Mouse (Mus musculus) cerebellum, postnatal 14 days (tissue): Measurements from ENCODE around the gene Slc39a10.
"Not testable (repeated sequence)": the region's sequence is repeated elsewhere in the genome, so short reads cannot be mapped to it uniquely, and the experiment has no call there.

ENCODE experiments used
- DNase-seq, 2 experiments: peaks; one replicate each; pipeline ENCODE4 v3.0.0; 2021; ENCODE audit warnings: mixed read lengths in 2 of 2

Slc39a10 gene

DNA sequence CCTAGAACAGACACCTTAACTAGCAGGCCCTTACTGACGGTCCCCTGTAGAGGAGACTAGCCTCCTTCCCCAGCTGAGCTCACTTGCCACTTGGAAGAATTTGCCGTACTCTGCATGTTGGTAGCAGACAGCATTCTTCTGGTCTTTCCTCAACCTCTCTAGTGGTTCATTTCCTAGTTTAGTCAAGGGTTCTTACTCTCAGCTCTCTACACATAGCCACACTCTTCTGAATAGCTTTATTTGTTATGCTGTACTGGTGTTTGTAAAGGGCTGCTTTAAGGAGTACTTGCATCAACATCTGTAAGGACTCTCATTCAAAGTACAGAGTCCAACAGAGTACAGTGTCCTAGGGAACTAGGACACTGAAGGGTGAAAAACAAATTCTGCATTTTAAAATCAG is 29.2 kb downstream of the Slc39a10 start:
- DNase-seq: no peak

GRCm38 (mm10) chr1:46860082-46860481 is 32.6 kb downstream of the Slc39a10 start:
- no peak for DNase-seq

DNA sequence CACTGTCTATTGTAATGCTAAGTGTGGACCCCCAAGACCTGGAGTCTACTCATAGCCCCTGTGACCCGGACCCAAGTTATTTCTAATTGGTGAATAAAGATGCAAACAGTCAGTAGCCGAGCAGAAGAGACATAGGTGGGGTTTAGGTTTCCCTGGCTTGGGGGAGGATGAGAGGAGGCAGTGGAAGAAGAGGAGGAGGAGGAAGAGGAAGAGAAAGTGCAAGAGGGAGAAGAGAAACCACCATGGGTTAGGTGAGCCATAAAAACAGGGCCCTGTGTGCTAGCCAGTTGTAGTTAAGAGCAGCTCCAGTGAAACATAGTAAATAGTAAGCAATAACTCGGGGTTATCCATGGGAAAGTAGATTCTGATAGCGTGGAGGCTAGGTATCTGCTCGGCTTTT is 34.1 kb downstream of the Slc39a10 start:
- DNase-seq: no peak

DNA sequence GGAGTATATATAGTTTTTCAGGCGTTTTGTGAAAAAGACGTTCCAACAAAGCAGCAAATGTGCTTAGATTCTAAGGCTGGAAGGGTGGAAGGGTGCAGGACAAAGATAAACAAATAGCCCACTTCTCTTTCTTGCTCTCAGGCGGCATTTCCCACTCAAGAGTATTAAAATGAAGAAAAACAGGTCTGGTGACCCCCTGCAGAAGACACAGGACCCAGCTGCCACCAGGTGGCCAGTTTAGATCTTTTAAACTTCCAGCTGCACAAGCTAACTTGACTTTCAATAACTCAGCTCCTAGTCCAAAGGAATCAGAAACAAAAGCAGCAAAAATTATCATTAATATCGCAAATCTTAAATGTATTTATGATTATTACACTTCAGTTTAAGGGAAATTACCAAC is 36.2 kb downstream of the Slc39a10 start:
- DNase-seq: no peak

DNA sequence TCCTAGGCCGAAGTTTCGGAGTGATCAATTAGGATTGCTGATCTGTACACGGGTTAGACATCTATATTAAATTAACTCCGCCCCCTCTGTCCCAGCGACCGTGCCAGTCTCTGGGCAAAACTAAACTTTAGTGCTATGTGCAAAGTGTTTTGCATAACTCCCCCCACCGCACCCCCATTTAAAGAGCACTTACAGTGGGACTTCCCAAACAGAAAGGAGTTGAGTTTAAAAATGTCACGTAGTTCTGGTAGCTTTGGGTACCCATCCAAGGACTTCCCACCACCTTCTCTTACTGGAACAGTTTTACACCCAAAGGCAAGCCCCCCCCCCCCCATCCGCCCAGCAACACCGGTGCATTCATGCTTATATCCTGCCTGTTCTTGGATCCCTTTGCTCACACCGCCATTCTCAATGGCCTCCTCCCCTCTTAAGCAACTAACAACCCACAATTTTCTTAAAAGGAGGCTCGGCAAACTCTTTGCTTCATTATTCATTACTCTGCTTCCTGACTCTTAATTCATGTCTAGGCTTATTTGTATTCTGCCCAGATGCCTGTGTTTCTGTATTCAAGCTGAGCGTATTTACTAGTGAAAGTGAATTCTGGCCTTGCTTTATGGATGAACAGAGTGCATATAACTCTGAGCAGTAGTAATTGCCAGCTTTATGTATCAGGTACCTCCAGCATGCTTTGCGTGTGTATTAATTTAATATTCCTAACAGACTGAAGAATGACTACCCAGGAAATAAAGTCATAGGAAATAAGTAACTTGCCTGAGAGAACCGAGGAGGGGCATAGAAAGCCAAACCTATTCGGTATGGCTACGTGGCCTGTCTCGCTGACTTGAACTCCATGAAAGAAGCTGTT is 38.4 kb downstream of the Slc39a10 start:
- no peak for DNase-seq

DNA sequence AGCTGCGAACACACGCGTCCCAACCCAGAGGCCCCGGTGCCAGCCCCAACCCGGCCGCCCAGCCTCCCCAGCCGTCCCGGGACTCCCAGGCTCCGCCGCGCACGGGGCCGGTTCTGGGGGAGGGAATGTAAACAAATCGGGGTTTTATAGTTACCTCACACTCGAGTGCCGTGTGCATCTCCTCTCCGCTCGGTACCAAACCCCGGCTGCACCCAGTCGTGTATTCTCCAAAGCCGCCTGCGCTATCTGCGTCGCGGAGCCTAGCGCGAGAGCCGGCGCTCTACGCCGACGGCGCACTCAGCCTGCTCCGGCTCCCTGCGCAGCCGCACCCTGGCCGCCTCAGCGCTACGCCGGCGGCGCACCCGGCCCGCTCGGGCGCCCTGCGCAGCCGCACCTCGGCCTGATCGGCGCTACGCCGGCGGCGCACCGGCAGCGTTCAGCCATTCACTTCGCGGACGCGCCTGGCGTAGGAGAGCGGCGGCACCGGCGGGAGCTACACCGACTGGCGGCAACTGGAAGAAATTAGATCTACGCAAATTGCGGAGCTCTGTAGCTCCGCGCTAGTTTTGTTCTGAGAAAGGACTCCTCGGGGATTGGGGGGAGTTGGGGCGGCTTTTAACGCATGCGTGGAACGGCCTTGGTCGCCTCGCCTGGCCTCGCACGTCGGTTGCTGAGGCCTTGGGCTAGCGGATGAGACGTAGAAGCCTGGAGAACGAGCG is 39.2 kb downstream of the Slc39a10 start:
- DNase-seq: peak; percentile 98 to 99

DNA sequence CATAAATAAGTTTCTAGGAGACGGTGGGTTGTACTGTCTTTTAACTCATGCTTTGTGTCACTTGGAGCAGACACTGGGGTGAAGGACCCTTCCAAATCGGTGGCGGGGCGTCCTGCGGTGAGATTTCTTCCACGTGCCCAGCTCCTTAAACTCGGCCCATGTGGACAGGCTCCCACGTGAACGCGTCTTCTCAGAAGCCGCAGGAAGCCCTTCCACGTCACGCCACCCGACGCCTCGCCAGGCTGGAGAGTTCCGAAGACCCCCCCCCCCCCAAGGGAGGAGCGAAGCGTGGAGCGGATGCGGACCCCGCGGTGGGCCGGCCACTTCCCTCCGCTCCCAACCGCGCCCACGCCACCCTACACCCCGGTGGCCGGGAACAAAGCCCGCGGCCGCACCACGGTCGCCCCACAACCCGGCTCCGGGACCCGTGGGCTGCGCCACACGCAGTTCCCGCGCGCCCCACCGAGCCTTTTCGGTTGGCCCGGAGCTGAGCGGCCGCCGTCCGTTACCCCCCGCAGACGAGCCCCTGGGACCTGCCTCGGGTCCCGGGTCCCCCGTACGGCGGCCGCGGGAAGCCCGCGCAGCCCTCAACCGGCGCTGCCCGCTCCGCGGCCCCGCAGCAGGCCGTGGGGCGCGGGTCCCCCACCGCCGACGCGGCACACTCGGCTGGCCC is 39.9 kb downstream of the Slc39a10 start:
- peak; percentile 73 to 82 for DNase-seq

DNA sequence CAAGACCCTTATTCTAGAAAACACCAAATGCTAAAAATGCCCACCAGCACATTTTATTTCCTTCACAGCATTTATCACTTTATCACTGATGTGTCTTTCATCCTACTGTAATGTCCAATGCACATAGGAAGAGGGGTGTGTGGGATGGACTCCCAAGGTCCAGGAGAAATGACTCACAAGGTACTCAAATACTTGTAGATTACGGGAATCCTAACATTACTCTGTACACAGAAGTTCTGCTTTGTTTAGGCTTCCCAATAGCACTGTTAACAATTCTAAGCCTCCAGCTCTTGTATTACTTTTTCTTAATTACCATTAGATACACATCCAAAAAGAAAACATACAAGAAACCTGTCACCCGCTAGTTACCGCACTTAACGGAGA is 40.4 kb downstream of the Slc39a10 start:
- DNase-seq: peak in 1 of 2 experiments; percentile 5

DNA sequence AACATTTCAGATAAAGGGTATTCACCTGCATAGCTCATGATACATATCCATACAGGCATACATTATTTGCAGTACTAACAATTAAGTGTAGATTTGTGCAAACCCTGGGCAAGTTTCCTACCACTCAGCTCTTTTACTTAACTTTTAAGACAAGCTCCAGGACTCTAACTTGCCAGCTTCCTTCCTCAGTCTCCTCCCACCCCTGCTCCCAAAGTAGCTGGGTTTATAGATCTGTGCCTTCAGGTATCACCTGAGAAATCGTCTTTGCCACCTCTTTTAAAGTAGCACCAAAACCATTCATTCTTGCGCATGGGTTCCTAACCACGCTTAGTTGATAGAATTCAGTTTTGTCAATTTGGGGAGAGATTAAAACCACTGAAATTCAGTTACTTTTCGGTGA is 41.1 kb downstream of the Slc39a10 start:
- no peak for DNase-seq

DNA sequence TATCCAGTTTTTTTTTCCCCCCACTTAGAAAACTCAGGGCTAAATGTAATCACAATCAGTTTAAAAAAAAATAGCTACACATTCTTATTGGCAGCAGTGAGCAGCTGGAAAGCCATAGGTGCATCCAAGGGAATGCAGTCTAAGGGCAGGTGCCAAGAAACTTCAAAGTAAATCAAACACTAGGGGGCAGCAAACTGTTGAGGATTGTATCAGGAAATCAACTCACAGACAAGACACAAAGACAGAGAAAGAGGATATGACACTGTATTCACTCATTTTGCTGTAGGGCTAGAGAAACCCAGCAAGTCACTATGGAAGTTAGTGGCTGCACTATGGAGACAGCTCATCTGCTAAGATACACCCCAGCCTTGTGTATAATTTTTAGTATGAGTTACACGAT is 42.9 kb downstream of the Slc39a10 start:
- DNase-seq: peak; percentile 74 to 82

GRCm38 (mm10) chr1:46845221-46845620 is 47.4 kb downstream of the Slc39a10 start:
- peak in 1 of 2 experiments; percentile 4 for DNase-seq

DNA sequence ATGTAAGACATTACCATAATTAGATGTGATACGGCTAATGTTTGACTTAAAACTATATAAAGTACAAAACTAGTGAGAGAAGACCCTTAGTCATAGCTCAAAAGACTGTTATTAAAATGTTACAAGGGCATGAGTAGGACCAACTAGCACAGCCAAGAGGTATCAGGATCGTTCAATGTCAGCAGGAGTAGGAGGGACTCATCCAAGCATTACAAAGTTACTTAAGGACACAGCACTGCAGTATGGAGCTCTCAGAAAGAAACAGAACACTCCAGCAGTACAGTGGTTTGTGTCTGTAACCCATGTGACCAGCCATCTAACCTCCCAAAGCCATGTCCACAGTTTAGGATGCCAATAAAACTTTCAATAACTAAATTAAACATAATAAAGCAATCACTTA is 48.4 kb downstream of the Slc39a10 start:
- no peak for DNase-seq

DNA sequence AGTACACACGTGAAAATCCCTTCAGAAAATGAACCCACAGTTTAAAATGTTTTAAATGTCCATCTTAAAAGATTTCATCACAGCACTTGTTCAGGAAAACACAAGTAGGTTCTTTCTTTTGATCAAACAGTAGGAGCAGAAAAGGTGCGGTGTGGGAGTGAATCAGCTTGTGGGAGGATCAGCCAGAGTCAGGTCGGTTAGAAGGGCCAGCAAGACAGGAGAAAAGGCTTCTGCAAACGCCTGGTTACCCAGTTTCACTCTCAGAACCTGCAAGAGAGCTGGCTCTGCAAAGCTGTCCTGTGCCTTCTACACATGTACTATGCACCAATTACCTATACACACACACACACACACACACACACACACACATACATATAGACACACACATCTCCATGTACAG is 49.2 kb downstream of the Slc39a10 start:
- DNase-seq: peak in 1 of 2 experiments; percentile 2

- no peak for DNase-seq
Measured at GRCm38 (mm10) chr1:46831927-46832326, 60.7 kb downstream of the Slc39a10 start.

- no peak for DNase-seq
Measured at GRCm38 (mm10) chr1:46830066-46830843, 62.4 kb downstream of the Slc39a10 start.

- no peak for DNase-seq
Measured at GRCm38 (mm10) chr1:46822256-46822972, 70.2 kb downstream of the Slc39a10 start.

DNA sequence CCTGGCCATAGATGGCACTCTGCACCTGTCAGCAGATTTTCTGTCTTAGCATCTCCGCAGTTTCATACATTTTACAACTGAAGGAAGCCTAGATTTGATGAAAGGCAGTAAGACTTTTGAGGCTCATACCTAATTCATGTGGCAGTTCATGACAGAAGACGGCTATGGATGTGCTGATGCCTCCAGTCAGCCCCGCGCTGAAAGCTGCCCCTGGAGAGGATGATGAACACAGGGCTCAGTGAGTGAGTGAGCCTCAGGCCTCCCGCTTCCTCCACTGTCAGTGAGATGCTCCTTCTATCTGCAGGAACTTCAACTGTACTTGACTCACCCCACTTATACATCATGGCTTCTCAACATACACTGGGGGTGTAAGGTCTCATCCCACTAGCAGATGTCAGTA is 74.7 kb downstream of the Slc39a10 start:
- DNase-seq: no peak

DNA sequence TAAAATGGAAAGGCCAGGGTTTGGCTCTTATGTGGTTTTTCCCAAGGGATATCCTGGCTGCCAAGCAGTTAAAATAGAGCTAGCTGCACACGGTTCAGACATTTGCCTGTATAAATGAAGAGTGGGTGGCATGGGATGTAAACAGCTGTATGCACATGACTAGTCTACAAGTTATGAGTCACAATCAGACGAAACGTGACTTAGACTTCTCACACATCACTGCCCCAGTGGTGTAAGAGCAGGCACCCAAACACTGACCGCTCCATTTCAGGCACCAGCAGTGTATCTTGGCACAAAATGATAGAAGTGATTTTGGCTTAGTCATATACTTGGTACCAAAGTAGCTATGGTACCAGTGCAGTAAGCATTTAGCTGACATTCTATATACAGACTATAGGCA is 84.0 kb downstream of the Slc39a10 start:
- not testable (repeated sequence) for DNase-seq

- DNase-seq: no peak
Measured at GRCm38 (mm10) chr1:46805074-46805473, 87.6 kb downstream of the Slc39a10 start.

GRCm38 (mm10) chr1:46782227-46782626 is 110.4 kb downstream of the Slc39a10 start:
- DNase-seq: not testable (repeated sequence)

DNA sequence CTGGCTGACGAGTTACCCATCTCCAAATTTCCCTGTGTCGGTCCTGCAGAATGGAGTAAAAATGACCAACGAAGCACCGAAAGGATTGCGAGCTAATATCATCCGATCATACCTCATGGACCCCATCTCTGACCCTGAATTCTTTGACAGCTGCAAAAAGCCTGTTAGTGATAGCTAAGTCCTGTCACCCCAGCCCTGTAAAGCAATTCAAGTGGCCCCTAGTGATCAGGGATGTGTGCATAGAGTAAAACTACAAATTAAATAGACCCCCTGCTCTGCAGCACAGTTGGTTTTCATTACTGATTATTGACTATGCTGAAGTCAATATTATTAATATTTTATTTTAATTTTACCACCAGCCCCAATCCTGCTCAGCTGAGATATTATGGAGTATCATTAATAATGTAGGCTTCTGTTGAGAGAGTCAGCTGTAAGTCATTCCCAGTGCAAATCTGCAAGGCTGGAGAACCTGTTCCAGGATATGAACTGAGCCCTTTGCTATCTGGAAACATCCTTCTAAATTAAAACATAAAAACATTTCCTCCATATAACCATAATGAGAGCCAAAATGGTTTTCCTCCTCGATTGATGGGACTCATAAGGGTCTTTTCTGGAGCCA is 122.5 kb downstream of the Slc39a10 start:
- DNase-seq: not testable (repeated sequence)

GRCm38 (mm10) chr1:46769318-46769717 is 123.3 kb downstream of the Slc39a10 start:
- not testable (repeated sequence) for DNase-seq
